Mouse (Mus musculus) CD8-positive naive resting alpha-beta T cell, adult 2 months (primary cell): ENCODE results near the gene Olfr160.

Experiments
- DNase-seq, 2 experiments: peaks; one replicate each; pipeline ENCODE4 v3.0.0; 2022; ENCODE audit warnings: low read depth in 2 of 2, low spot score in 2 of 2

Gene Olfr160

DNA sequence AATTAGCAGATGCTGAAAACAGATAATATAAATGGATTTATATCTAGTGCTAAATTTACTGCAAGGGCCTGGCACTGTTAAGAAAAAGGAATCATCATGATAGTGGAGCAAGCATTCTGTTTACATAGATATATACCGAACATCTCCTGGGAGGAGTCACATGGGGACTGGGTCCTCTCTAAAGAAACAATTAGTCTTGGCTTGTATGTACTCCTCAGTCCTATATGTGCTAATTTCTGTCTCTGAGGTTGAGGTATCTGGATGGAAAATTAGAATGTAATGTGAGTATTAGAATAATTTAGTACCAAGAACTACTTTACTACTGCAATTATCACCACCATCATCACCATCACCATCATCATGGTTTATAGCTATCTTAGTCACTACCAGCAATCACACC is at the start of gene Olfr160:
TSS of gene Olfr160 (minus strand) at position 101 of the 400 bp plus-strand sequence.
- DNase-seq, result no peak

DNA sequence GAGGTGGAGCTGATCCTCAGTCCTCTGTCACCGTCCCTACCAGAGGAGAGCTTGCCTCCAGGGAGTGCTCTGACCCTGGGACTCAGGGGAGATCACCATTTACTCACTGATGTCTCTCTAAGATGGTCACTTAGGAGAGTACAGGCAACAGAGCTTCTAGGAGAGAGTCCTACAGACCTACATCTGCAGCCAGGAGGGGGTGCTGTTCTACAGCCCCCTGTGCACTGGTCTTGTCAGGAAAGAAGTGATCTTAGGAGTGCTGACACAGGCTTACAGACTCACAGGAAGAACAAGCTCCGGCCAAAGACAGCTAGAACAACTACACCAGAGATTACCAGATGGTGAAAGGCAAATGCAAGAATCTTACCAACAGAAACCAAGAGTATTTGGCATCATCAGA is 46.5 kb upstream of the Olfr160 start:
- no peak for DNase-seq

DNA sequence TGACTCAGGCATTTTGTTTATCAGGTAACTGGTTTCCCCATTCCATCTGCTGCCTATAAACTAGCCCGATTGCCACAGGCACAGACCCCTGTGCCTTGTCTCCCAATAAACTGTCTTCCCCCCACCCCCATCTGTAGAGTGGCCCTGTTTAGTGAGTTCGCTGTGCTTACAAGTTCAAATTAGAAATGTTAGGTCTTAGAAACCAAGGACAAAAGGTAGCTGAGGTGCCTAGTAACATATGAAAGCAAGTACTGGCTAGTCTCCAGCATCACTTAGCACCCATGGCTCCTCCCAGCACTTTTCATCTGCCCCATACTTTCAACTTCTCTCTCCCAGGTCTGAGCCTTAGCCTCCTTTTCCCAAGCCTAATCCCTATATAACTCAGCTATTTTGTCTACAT is 45.7 kb upstream of the Olfr160 start:
- no peak for DNase-seq

DNA sequence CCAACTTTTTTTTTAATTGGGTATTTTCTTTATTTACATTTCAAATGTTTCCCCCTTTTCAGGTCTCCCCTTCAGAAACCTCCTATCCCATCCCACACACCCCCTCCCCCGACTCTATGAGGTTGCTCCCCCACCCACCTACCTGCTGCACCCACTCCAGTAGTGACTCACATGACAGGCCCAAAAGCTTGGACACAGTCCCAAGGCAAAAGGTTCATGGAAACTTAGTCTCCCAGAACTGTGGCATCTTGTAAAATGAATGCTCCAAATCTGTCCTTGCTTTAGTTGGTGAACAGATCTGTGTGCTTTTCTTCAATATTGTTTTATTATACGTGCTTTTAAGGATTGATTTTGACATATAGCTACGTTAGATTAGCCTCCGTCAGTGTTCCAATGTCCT is 36.0 kb upstream of the Olfr160 start:
- no peak for DNase-seq

DNA sequence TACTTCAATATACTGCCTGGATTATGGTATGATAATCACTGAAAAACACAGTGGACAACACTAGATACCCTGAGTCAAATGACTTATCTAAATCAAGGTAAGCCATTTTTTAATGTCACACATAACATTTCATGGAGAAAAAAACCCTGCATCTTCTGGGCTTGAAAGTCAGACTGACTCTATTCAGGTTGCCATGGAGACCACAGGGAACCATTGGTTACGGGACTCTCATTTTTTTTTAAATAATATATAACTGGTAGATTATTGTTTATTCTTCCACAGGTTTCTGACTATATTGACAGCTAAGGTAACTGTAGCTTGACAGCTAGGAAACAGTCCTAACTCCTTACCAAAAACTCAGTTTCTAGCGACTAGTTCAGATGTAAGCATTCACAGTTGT is 35.4 kb upstream of the Olfr160 start:
- DNase-seq, result no peak

DNA sequence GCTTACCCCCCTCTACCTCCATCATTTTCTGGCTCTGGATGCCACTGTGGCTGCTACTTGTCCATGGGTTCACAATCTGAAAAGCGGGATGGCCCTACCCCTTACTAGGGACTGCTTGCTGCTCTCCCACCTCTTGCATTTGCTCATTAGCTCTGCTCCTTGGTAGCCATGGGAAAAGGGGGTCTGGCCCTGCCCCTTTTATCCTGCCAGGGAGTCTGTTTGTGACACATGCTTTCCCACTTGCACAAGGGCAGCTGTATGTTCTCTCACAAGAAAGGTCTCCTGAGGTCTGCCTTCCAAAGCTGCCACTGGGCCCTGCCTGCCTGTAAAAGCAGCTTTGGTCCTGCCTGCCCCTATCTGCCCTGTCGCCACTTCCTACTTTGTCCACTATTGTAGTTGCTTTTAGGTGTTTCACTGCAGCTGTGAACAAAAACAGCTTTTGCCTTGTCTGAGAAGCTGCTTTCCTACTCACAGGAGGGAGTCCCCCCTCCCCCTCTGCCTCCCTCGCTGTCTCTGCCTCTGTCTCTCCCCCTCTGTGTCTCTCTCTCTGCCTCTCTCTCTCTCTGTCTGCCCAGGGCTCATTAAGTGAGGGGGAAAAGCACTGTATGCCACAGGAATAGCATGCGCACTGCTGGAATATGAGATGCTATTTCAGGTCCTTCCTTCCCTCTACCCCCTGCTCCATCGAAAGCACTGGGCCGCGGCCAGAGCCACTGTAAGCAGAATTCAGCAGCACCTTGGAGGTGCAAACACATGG is 34.4 kb upstream of the Olfr160 start:
- no peak for DNase-seq

DNA sequence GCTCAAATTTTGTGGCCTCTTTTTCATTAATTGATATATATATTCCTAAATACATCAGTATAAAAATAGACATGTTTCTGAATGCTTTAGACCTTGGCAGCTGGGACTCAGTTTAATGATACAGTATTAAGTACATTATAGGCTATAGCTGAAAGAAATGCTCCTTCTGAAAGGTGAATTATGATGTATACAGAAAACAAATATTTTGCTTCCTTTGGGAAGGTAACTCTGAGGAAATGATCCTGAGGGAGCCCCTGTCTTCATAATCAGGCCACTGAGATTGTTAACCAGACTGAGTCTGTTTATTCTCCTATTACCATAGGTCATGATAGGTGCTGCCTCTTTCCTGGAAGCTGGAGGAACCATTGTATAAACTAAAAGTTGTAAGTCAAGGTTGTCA is 28.8 kb upstream of the Olfr160 start, which contains the start of gene Olfr874:
TSS of gene Olfr874 (plus strand) at position 301 of the 400 bp plus-strand sequence.
- no peak for DNase-seq

DNA sequence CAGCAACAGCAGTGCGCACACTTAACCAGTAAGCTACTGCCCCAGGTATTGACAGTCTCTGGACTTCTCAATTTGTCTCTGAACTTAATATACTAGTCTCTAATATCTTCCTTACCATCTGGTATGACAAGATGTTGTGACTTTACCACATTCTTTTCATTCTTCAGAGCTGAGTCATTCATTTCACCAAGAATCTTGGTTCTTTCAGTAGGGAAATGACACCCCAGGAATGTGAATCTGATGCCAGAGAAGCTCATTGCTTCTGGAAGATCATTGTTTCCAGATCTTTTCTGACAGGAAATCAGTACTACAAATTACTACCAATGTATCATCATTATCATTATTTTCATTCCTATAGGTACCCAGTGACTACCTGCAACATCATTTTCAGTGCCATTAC is 18.3 kb upstream of the Olfr160 start:
- no peak for DNase-seq

DNA sequence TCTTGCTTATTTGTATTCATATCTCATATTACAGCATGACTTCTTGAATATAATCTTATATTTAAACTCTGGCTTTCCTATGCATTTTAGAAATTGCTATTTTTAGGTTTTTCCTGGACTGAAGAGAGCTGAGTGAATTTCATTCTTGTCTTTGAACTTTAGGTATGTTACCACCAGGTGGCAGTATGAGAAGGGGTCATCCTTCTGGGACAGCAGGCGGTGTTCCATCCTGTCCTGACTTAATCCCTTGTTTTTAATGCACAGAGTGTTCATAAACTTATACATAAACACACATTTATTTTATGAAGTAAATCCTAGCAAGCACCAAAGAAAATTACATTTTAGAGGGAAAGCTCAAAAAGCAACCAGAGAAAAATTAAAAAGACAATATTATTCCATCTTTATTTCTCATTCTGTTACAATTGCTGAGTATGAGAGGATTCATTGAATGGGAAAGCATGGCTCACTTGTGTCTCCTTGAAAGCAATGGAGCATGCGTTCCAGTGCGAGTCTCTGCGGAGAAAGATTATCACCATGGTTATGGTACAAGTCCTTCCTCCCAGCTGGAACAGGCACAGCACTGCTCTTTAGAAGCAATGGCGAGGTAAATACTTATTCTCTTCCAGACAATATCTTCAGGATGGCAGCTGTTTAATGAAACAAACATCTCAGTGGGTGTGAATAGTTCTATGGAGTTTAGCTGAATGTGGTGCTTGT is 25.9 kb downstream of the Olfr160 start:
- DNase-seq, result no peak

DNA sequence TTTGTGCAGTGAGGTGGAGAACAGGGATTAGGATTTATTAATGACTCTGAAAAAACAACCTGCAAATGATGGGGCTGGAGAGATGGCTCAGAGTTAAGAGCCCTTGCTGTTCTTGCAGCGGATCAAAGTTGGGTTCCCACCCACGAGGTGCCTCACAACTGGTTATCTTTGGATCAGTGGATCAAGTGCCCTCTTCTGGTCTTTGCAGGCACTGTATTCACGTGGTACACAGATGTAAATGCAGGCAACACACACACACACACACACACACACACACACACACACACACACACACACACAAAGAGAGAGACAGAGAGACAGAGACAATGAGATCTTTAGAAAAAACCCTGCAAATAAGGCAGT is 28.1 kb downstream of the Olfr160 start:
- no peak for DNase-seq

DNA sequence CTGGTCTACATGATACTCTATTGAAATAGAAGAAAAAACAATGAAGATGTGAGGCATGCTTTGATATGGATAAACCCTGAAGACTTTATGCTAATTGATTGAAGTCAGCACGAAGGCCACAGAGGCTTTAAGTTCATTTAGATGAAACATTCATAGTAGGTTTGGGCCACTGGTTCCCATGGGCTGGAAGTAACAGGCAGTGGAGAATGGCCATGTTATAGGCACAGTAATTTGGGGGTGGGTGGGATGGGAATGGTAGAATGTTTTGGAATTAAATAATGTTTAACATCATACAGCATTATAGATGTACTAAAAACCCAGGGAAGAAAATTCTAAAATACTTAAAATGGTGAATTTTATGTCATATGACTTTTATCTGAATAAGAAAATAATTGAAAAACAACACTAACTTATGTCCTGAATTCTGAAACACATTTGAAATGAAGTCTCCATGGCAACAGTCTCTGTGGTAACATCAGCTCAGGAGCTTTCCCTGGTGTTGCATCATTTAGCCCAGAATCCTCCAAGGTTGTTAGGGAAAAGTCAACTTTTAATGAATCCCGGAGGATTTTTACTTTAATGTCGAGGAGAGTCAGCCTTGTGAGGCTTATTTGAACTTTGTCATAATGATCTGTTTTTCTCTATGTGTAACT is 28.6 kb downstream of the Olfr160 start:
- no peak for DNase-seq

DNA sequence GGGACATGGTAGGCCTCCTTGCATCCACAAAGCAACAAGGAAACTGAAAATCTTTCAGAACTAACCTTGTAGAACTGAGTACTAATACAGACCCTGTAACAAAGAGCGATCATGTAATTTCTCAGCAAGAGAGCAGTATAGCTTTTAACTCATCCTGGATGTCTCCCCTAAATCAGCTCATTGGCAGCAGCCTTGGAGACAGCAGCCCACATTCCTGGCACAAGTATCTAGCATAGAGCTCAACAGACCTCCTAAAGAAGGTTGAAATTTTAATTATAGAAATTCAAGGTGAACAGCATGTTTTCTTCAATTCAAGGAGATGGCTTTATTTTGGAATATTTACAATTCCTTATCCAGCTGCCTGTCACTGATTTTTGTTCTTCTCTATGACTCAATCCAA is 34.9 kb downstream of the Olfr160 start:
- DNase-seq, result no peak

DNA sequence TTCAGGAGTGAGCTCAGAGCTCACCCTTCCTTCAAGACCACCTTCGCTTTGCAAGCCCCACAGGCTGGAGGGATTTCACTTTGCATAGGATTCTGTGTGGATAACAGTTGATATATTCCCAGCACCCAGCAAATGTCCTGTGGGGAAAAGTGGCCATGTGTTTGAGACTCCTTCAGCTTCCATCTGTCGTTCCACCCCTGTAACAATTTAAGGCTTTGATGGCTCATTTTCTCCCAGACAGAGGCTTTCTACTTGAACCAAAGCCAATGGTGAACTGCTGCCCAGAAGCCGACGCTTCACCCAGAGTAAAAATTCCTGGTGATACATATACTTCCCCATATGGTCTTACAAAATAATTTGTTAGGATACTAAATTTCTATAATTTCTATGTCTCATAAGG is 40.8 kb downstream of the Olfr160 start:
- no peak for DNase-seq

DNA sequence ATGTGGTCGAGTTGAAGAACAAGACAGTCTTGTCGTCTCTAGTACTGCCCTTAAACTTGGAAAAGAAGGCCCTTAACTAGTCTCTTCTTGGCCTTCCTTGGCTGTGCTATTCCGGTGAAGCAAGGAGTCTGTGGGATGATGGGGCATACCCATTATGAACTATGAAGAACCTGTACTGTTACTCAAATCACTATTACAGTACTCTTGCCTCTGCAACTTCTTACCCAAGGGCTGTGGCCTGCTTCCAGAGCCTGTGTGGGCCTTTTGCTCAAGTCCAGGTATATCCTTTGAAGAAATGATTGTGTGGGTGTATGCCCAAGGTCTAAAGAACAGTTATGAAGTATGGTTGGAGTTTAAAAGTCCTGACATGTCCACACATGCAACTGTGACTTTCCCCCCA is 45.8 kb downstream of the Olfr160 start:
- no peak for DNase-seq

DNA sequence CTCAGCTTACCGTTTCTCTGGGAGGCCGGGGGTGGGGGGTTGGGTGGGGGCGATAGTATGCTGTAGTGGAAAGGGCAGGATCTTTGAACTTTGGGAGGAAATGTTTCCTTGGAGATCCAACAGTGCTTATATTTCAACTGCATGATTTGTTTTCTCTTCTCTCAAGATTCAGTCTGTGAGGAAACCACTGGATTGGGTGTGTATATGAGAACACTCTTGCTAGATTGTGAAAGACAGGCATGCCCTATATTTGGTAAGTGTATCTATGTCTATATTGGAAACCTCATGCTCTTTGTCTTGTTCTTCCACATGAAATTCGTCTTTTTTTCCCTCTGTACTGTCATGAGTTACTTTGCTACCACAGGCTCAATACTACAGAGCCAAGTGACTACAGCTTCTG is 46.4 kb downstream of the Olfr160 start:
- no peak for DNase-seq

DNA sequence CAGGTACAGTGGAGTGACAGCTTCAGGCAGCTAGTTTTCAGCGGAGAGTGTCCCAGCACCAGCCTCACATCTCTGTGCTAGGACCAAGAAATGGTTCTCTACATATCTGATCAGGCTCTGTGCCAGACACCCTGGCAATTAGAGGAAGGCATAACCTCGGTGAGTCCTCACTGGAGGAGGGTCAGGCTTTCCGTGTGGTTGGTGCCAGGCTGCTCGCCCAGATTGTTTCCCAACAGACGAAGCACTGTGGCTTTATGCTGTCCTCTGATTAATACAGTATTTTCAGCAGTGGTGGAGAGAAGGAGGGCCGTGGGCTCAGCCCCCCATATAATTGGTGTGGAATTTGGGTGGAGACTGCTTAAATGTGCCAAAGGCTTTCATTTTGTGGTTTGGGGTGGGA is 46.9 kb downstream of the Olfr160 start, which contains the start of gene Panx3:
TSS of gene Panx3 (minus strand) at position 121 of the 400 bp plus-strand sequence.
- DNase-seq, result no peak

DNA sequence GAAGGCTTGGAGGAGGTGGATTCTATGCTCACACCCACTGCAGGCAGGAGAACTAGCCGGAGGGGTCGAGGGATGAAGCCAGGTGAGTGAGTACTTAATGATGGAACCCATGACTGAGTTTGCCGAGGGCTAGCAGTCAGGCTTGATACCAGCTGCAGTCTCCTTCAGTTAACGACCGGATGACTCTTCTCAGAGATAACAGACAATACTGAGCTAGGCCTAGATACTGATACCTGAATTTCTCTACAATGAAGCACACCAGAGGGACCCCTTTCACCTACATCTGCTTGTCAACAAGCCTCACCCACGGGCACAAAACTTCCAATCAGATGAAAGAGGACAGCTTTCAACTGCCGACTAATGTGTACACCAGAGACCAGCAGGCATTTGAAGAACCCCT is 50.0 kb downstream of the Olfr160 start:
- no peak for DNase-seq

DNA sequence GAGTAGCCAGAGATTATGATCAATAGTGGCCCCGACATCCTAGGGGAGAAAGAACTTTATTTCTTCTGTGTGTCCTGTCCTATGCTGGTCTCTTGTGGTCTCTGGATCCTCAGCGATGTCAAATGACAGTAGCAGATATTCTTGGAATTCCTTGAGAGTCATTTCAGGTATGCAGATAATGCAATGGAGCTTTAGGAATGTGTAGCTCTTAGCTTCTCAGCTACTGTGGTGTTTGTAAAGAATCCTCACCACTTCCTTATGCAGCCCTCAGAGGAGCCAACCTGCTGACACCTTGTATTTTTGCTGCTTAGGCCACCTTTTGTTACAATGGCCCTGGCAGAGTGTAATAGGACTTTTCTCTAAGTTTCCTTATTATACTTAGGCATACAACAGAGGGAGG is 51.4 kb downstream of the Olfr160 start:
- no peak for DNase-seq

DNA sequence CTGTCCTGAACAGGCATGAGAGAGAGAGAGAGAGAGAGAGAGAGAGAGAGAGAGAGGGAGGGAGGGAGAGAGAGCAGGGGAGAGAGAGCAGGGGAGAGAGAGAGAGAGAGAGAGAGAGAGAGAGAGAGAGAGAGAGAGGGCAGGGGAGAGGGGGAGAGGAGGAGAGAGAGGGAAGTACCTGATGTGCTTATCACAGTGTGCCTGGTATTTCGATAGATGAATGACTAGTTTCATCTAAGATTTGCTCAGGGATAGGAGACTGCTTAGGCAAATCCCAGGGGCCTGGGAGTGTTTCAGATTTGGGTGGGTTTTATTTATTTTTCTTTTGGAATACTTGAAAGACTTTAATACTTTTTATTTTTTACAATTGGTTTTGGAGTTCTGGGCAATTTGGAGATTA is 52.8 kb downstream of the Olfr160 start:
- no peak for DNase-seq

DNA sequence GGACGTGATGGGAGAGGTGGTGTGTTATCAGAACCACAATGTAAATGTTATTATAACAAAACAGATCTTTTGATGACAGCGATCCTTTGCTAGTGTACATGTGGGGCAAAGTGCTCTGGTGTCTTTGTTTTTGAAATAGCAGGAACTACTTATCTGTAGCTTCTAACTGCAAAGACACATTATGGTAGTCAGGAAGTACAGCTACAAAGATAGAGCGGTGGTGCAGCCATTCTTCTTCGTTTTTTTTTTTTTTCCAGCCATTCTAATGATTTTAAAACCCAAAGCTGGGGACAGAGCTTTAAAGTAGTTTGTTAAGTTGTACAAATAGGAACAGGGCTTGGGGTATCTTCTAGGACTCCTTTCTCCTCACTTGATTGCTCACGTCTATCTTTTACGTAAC is 56.6 kb downstream of the Olfr160 start:
- DNase-seq, result no peak
